Mouse (Mus musculus) kidney, embryonic 15.5 days (tissue): ENCODE results near the gene 1700003F12Rik. TPM values are rescaled to one million over a fixed set of nuclear protein-coding genes. Genes with fewer than 3 reads are reported as not detected.

Experiments used
- ATAC-seq: fragments of 200-750 bp; cut with Nextera tagmentation; replicated peaks from 2 replicates; pipeline ENCODE4 v1.8.0; 2017; ENCODE audit warnings: moderate TSS enrichment; ENCODE audit not compliant: low FRiP score
- H3K27ac ChIP-seq: fragments of 300-500 bp; sonication (generic); 2 replicates; pipeline ENCODE4 v1.5.1; 2015; ENCODE audit warnings: mild to moderate bottlenecking, inconsistent platforms
- H3K27me3 ChIP-seq: fragments of 300-500 bp; sonication (generic); 2 replicates; pipeline ENCODE4 v1.6.1; 2015; ENCODE audit warnings: inconsistent platforms
- H3K36me3 ChIP-seq: fragments of 300-500 bp; sonication (generic); 2 replicates; pipeline ENCODE4 v1.6.1; 2015; ENCODE audit warnings: inconsistent platforms
- H3K4me1 ChIP-seq: fragments of 300-500 bp; sonication (generic); 2 replicates; pipeline ENCODE4 v1.6.1; 2015; ENCODE audit warnings: inconsistent platforms
- H3K4me2 ChIP-seq: fragments of 300-500 bp; sonication (generic); 2 replicates; pipeline ENCODE4 v1.6.1; 2015; ENCODE audit warnings: moderate library complexity, mild to moderate bottlenecking, inconsistent platforms
- H3K4me3 ChIP-seq: fragments of 300-500 bp; sonication (generic); replicated peaks from 2 replicates; pipeline ENCODE4 v1.5.1; 2015; ENCODE audit warnings: mild to moderate bottlenecking, inconsistent platforms
- H3K9ac ChIP-seq: fragments of 300-500 bp; sonication (generic); 2 replicates; pipeline ENCODE4 v1.6.1; 2015; ENCODE audit warnings: mild to moderate bottlenecking, inconsistent platforms
- H3K9me3 ChIP-seq: fragments of 300-500 bp; sonication (generic); replicated peaks from 2 replicates; pipeline ENCODE4 v1.6.1; 2016; ENCODE audit warnings: inconsistent platforms
- WGBS: fragments of 180-500 bp; shearing (Covaris S2); methylation state at CpG from one replicate; pipeline ENCODE4 v1.1.7; 2015; ENCODE audit warnings: mixed read lengths; 5-methylcytosine and 5-hydroxymethylcytosine counted together
- polyA plus RNA-seq: library from polyadenylated mRNA; unstranded; fragments of >200 nt; fragmentation: Nextera tagmentation; extraction: Ambion mirVana; gene quantifications from 2 replicates; pipeline ENCODE4 v1.2.1, GENCODE M21; 2015

Gene 1700003F12Rik
- polyA plus RNA-seq = 0.58 and 1.7 TPM in 2 replicates

- Histone ChIP-seq H3K4me2 (no peak within 1 kb of the TSS), H3K4me3 (no peak within 1 kb of the TSS), H3K9me3 (no peaks in the 10 kb centered on the region), H3K27me3 (peaks cover 21% of the 10 kb centered on the region), H3K4me1 (peaks cover 14% of the 10 kb centered on the region), H3K36me3 (no peaks in the 10 kb centered on the region), H3K27ac (no peak within 1 kb of the TSS), H3K9ac (no peak within 1 kb of the TSS)
- no peak for ATAC-seq
- WGBS = 91% methylated on average over 10 of the region's 10 CpGs
Measured at GRCm38 (mm10) chr2:154546711-154547110, at the start of gene 1700003F12Rik. Gene 1700003F12Rik (plus strand): TSS chr2:154547085.

DNA sequence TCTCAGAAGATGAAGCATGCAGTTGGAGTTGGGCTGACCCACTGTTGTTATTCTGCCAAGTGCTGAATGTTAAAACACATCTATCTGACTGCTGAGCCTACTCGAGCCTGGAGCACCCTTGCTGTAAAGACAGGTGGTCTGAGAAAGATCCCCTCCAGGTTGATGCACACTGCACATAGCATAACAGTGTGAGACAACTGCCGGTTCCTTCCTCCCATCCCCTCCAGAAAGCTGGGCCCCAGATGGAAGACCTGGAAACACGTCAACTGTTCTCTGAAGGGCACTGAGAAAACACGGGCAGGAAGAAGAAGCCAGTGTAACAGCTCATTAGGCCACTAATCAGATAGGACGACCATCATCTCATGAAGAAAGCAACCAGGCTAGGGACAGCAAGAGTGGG, 48.3 kb upstream of the 1700003F12Rik start:
- no peak overlapping the region for H3K4me3 ChIP-seq
- no peak overlapping the region for H3K27ac ChIP-seq
- WGBS = 41% methylated on average over 5 of the region's 5 CpGs
- ATAC-seq = no peak
- no peaks in the 10 kb centered on the region for H3K27me3 ChIP-seq
- no peak overlapping the region for H3K9ac ChIP-seq
- no peak overlapping the region for H3K4me2 ChIP-seq
- peaks cover 18% of the 10 kb centered on the region for H3K36me3 ChIP-seq
- no peaks in the 10 kb centered on the region for H3K9me3 ChIP-seq
- H3K4me1 ChIP-seq = 0 out of 2 replicates have a peak, but pooled peaks cover 3% of the 10 kb centered on the region

DNA sequence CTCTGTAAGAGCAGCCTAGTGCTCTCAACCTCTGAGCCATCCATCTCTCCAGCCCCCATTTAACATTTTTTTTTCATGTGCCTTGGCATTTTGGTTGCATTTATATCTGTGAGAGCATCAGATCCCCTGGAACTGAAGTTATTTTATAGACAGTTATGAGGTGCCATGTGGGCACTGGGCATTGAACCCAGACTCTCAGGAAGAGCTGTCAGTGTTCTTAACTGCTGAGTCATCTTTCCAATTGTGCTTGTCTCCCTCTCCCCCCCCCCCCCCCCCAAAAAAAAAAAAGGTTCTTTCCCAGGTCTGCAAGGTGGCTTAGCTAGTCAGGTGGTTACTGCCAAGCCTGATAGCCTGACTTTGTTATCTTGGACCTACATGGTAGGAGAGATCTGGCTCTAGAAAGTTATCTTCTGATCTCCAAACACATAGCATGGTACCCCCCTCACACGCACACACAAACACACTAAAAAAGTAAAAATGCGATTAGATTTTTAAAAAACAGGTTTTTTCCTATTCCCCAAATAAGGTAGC, 47.1 kb upstream of the 1700003F12Rik start:
- Histone ChIP-seq H3K9me3 (no peaks in the 10 kb centered on the region), H3K36me3 (peaks cover 27% of the 10 kb centered on the region), H3K4me3 (no peak overlapping the region), H3K9ac (no peak overlapping the region), H3K4me2 (no peak overlapping the region), H3K27me3 (no peaks in the 10 kb centered on the region), H3K27ac (no peak overlapping the region), H3K4me1 (0 out of 2 replicates have a peak, but pooled peaks cover 3% of the 10 kb centered on the region)
- ATAC-seq = no peak
- 91% methylated on average over 2 of the region's 2 CpGs for WGBS

GRCm38 (mm10) chr2:154500758-154501157, 46.1 kb upstream of the 1700003F12Rik start:
- no peak overlapping the region for H3K4me2 ChIP-seq
- H3K27me3 ChIP-seq = no peaks in the 10 kb centered on the region
- no peak overlapping the region for H3K9ac ChIP-seq
- no peak overlapping the region for H3K27ac ChIP-seq
- ATAC-seq = no peak
- peaks cover 36% of the 10 kb centered on the region for H3K36me3 ChIP-seq
- H3K4me1 ChIP-seq = 0 out of 2 replicates have a peak, but pooled peaks cover 3% of the 10 kb centered on the region
- H3K9me3 ChIP-seq = no peaks in the 10 kb centered on the region
- WGBS = 89% methylated on average over 3 of the region's 3 CpGs
- no peak overlapping the region for H3K4me3 ChIP-seq

- Histone ChIP-seq H3K4me3 (no peak overlapping the region), H3K4me2 (no peak overlapping the region), H3K9me3 (no peaks in the 10 kb centered on the region), H3K9ac (no peak overlapping the region), H3K27ac (no peak overlapping the region), H3K27me3 (no peaks in the 10 kb centered on the region), H3K4me1 (no peaks in the 10 kb centered on the region), H3K36me3 (peaks cover 69% of the 10 kb centered on the region)
- ATAC-seq = no peak
- 56% methylated on average over 2 of the region's 2 CpGs for WGBS
Measured at GRCm38 (mm10) chr2:154507076-154507475, 39.8 kb upstream of the 1700003F12Rik start.

DNA sequence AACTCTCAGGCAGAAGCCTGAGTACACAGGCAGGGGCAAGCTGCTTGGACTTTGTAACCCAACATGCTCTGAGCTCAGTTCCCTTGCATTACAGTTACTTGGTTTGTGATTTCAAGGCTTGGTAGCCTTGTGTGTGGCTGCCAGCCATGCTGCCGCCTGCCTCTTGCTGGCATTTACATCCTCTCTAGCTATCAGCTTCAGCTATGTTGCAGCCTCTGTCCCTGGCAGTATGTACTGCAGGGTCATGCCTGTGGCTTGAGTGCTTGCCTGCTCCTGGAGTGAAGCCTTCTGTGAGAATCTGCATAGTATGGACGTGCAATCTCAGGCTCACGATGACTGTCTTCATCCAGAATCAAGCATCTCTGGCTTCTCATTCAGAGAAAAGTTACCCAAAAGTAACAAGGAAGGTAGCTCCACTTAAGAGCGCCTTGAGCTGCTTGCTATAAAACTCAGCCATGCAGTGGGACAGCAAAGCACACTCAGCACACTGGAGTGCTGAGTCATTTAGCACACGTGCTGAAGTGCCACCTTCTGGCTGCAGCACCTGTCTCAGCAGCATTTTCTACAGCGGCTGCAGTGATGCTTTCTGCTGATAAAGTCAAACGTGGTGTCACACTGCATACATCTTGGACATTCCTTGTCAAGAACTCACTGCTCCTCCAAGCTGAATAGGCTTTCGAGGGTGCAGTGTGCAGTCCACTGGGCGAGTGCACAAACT, 39.2 kb upstream of the 1700003F12Rik start:
- ATAC-seq = no peak
- H3K27ac ChIP-seq = peak overlapping the region; percentile 15; the same call in 1 of the 2 replicates

DNA sequence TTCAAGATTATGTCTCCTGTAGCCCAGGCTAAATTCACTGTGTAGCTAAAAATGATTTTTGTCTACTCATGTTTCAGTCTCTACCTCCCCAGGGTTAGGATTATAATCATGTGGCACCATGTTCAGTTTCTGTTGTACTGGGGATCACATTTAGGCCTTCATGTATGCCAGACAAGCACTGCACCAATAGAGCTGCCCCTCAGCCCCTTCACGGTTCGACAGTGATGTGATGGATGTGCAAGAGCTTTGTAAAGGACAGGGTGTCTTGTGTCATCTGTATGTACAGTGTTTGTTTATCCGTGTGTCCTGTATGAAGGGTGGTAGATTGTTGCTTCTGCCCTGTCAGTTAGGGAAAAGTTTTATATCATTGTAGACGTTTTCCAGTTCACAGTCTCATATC, 38.4 kb upstream of the 1700003F12Rik start:
- Histone ChIP-seq H3K4me3 (no peak overlapping the region), H3K4me1 (no peaks in the 10 kb centered on the region), H3K4me2 (no peak overlapping the region), H3K36me3 (peaks cover 74% of the 10 kb centered on the region), H3K9me3 (no peaks in the 10 kb centered on the region), H3K27me3 (no peaks in the 10 kb centered on the region), H3K9ac (no peak overlapping the region), H3K27ac (no peak overlapping the region)
- ATAC-seq = no peak
- 82% methylated on average over 4 of the region's 4 CpGs for WGBS

More for the DNA sequence above, 39.2 kb upstream of the 1700003F12Rik start:
- Histone ChIP-seq H3K9me3 (no peaks in the 10 kb centered on the region), H3K4me2 (no peak overlapping the region), H3K4me3 (no peak overlapping the region), H3K27me3 (no peaks in the 10 kb centered on the region), H3K36me3 (peaks cover 75% of the 10 kb centered on the region), H3K9ac (no peak overlapping the region), H3K4me1 (no peaks in the 10 kb centered on the region)
- 69% methylated on average over 9 of the region's 9 CpGs for WGBS

DNA sequence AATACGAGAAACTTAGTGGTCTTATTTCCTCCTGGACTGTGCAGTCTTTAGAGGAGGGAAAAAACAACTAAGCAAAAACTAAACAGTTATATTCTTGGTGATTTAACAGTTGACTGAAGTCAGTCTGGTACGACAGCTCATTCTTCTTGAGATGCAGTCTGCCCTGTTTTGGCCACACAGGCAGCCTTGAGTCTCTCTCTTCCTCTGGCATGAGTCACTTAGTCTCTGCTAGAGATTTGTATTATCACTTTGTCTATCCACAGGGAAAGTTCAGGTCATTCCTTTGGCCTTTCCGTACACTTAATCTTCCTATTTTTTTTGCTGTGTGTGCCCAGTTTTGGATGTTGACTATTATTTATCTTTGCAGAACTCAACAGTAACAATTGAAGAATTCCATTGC, 36.7 kb upstream of the 1700003F12Rik start:
- H3K4me3 ChIP-seq = no peak overlapping the region
- H3K4me2 ChIP-seq = no peak overlapping the region
- no peaks in the 10 kb centered on the region for H3K27me3 ChIP-seq
- WGBS = 92% methylated on average over 3 of the region's 3 CpGs
- no peaks in the 10 kb centered on the region for H3K9me3 ChIP-seq
- peaks cover 65% of the 10 kb centered on the region for H3K36me3 ChIP-seq
- H3K4me1 ChIP-seq = no peaks in the 10 kb centered on the region
- ATAC-seq = no peak
- H3K9ac ChIP-seq = no peak overlapping the region
- H3K27ac ChIP-seq = no peak overlapping the region

- ATAC-seq = no peak
- 76% methylated on average over 3 of the region's 3 CpGs for WGBS
- Histone ChIP-seq H3K36me3 (peaks cover 60% of the 10 kb centered on the region), H3K27ac (no peak overlapping the region), H3K4me1 (no peaks in the 10 kb centered on the region), H3K4me2 (no peak overlapping the region), H3K4me3 (no peak overlapping the region), H3K9ac (no peak overlapping the region), H3K27me3 (no peaks in the 10 kb centered on the region), H3K9me3 (no peaks in the 10 kb centered on the region)
Measured at GRCm38 (mm10) chr2:154516944-154517343, 29.9 kb upstream of the 1700003F12Rik start.

GRCm38 (mm10) chr2:154517424-154517823, 29.5 kb upstream of the 1700003F12Rik start:
- H3K9ac ChIP-seq = no peak overlapping the region
- 97% methylated on average over 5 of the region's 5 CpGs for WGBS
- H3K27me3 ChIP-seq = no peaks in the 10 kb centered on the region
- no peak overlapping the region for H3K4me3 ChIP-seq
- H3K4me1 ChIP-seq = no peaks in the 10 kb centered on the region
- H3K4me2 ChIP-seq = no peak overlapping the region
- H3K27ac ChIP-seq = no peak overlapping the region
- no peaks in the 10 kb centered on the region for H3K9me3 ChIP-seq
- H3K36me3 ChIP-seq = peaks cover 57% of the 10 kb centered on the region
- ATAC-seq = no peak

GRCm38 (mm10) chr2:154521449-154521848, 25.4 kb upstream of the 1700003F12Rik start:
- H3K27ac ChIP-seq = no peak overlapping the region
- no peak for ATAC-seq
- H3K4me1 ChIP-seq = no peaks in the 10 kb centered on the region
- H3K4me2 ChIP-seq = no peak overlapping the region
- no peaks in the 10 kb centered on the region for H3K9me3 ChIP-seq
- H3K9ac ChIP-seq = no peak overlapping the region
- H3K27me3 ChIP-seq = no peaks in the 10 kb centered on the region
- no peak overlapping the region for H3K4me3 ChIP-seq
- H3K36me3 ChIP-seq = peaks cover 75% of the 10 kb centered on the region

GRCm38 (mm10) chr2:154522334-154522733, 24.6 kb upstream of the 1700003F12Rik start:
- no peaks in the 10 kb centered on the region for H3K27me3 ChIP-seq
- H3K9ac ChIP-seq = no peak overlapping the region
- no peaks in the 10 kb centered on the region for H3K4me1 ChIP-seq
- no peaks in the 10 kb centered on the region for H3K9me3 ChIP-seq
- H3K4me2 ChIP-seq = no peak overlapping the region
- H3K36me3 ChIP-seq = peaks cover 75% of the 10 kb centered on the region
- no peak overlapping the region for H3K27ac ChIP-seq
- WGBS = 89% methylated on average over 5 of the region's 5 CpGs
- no peak for ATAC-seq
- H3K4me3 ChIP-seq = no peak overlapping the region
